Mouse (Mus musculus): ENCODE measurements around the gene Klhl42.

Gene Klhl42

GRCm38 (mm10) chr6:147151839-147152238, 60.7 kb downstream of the Klhl42 start:
- DNase-seq (ENCODE audit: low read depth), result no peak

- DNase-seq (ENCODE audit: low read depth), result no peak
These were observed 63.9 kb downstream of the Klhl42 start for GRCm38 (mm10) chr6:147155085-147155484.

- no peak for DNase-seq (ENCODE audit: low read depth)
These were observed 70.8 kb downstream of the Klhl42 start for GRCm38 (mm10) chr6:147161818-147162584.

Data from fibroblast of lung, adult 2 months (primary cell).